In the genomic region with DNA sequence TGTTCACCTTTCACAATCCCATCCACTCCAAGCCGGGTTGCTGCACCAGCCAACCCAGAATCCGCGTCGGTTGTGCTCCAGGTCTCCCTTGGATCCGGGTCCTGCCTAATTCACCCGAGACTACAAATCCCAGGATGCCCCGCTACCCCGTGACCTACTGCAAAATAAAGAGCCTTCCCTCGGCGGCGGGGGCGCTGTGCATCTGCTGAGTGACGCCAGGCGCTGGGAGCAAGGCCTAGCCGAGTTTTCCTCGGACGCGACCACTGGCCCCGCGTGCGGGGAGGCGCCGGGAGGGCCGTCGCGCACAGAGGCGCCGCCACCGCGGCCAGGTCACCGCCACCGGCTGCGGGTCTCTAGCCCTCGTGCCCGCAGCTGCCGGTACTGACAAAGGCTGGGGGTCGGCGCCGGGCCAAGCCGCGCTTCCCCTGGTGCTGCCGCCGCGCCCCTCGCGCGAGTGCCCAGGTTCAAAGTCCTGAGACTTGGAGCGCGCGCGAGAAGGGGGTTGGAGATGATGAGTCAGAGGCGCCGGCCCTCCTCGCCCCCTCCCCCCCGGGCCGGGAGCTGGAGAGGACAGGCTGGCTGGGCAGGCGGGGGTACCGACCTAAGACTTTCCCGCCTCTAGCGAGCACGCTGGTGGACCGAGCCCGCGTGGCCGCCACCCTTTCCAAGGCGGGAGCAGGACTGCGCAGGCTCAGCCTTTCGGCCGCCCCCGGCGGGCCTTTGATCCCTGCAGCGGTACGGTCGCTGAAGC, we compare ENCODE assay signal across 8 mouse cellular contexts. TPM values are rescaled to one million over a fixed set of nuclear protein-coding genes. Genes with fewer than 3 reads are reported as not detected.
A peak's percentile ranks its signal among the peaks of the same experiment; 100 is the strongest.
DNase-seq lines count a peak whose midpoint lies in the region; ATAC-seq and TF ChIP-seq lines count a peak whose summit lies in the region.

No protein-coding gene starts in this region.

- H3K27me3 ChIP-seq in G1E (ENCODE audit: insufficient read depth, low read length), result no peaks in the 10 kb centered on the region
- no peaks in the 10 kb centered on the region for H3K27me3 ChIP-seq in forebrain, embryonic 16.5 days (replicated peaks; ENCODE audit: control insufficient read depth, insufficient read depth, low read length)
- H3K27me3 ChIP-seq in neural tube, embryonic 14.5 days (ENCODE audit: control insufficient read depth, insufficient read depth, low read length), result no peaks in the 10 kb centered on the region
- no peaks in the 10 kb centered on the region for H3K27me3 ChIP-seq in testis, adult 2 months (ENCODE audit: control insufficient read depth, insufficient read depth, low read length)

- H3K9ac ChIP-seq in forebrain, embryonic 16.5 days (replicated peaks; ENCODE audit: low read depth, low read length), result peak overlapping the region; percentile 93
- H3K9ac ChIP-seq in neural tube, embryonic 14.5 days (replicated peaks; ENCODE audit: low read depth, low read length), result peak overlapping the region; percentile 93

- peak; percentile 55 for ATAC-seq in G1E (ENCODE audit: extremely low read depth, insufficient number of reproducible peaks, low FRiP score, poor library complexity, severe bottlenecking)
- ATAC-seq in forebrain, embryonic 16.5 days, result peak; percentile 93
- peak; percentile 92 for ATAC-seq in neural tube, embryonic 14.5 days (ENCODE audit: low read depth)

- H3K4me1 ChIP-seq in G1E (ENCODE audit: insufficient read depth, low read depth, low read length), result peaks cover 83% of the 10 kb centered on the region
- peaks cover 30% of the 10 kb centered on the region for H3K4me1 ChIP-seq in forebrain, embryonic 16.5 days (replicated peaks; ENCODE audit: control insufficient read depth, insufficient read depth, low read length)
- peaks cover 34% of the 10 kb centered on the region for H3K4me1 ChIP-seq in neural tube, embryonic 14.5 days (ENCODE audit: control insufficient read depth, insufficient read depth, low read length)
- H3K4me1 ChIP-seq in testis, adult 2 months (ENCODE audit: control insufficient read depth, insufficient read depth, low read length), result peaks cover 11% of the 10 kb centered on the region

- peak overlapping the region; percentile 97 for H3K27ac ChIP-seq in forebrain, embryonic 16.5 days (ENCODE audit: low read length)
- peak overlapping the region; percentile 99 for H3K27ac ChIP-seq in neural tube, embryonic 14.5 days (ENCODE audit: low read depth, low read length)
- H3K27ac ChIP-seq in testis, adult 2 months (ENCODE audit: control insufficient read depth, insufficient read depth, low read depth, low read length), result peak overlapping the region; percentile 81

- H3K9me3 ChIP-seq in G1E (replicated peaks), result no peaks in the 10 kb centered on the region
- H3K9me3 ChIP-seq in forebrain, embryonic 16.5 days (ENCODE audit: control insufficient read depth, low read length), result no peaks in the 10 kb centered on the region
- H3K9me3 ChIP-seq in neural tube, embryonic 14.5 days (ENCODE audit: control insufficient read depth, low read length), result no peaks in the 10 kb centered on the region

- WGBS in forebrain, embryonic 16.5 days, result under 1% methylated on average over 74 of the region's 74 CpGs
- under 1% methylated on average over 74 of the region's 74 CpGs for WGBS in neural tube, embryonic 14.5 days

- TF ChIP-seq CTCF in G1E (IDR thresholded peaks at IDR 0.05; ENCODE audit: low read depth, low read length), result no peak
- peak; percentile 29; the same call in 1 of the 2 replicates for TF ChIP-seq CTCF in testis, adult 2 months (IDR thresholded peaks at IDR 0.05; ENCODE audit: control insufficient read depth, insufficient read depth, insufficient replicate concordance, low read depth, low read length)

- peak; percentile 45; the same call in 1 of the 2 replicates for TF ChIP-seq POLR2A in testis, adult 2 months (IDR thresholded peaks at IDR 0.05; ENCODE audit: control insufficient read depth, low read depth, low read length)

- peak overlapping the region; percentile 80 for H3K4me3 ChIP-seq in G1E (ENCODE audit: low read depth, low read length)
- H3K4me3 ChIP-seq in forebrain, embryonic 16.5 days (replicated peaks; ENCODE audit: low read length), result peak overlapping the region; percentile 78
- peak overlapping the region; percentile 74 for H3K4me3 ChIP-seq in neural tube, embryonic 14.5 days (ENCODE audit: low read depth, low read length)
- H3K4me3 ChIP-seq in testis, adult 2 months (ENCODE audit: control insufficient read depth, low read depth, low read length), result peak overlapping the region; percentile 82

- DNase-seq in G1E (ENCODE audit: low spot score), result peak; percentile 81
- peak; percentile 98 to 99 for DNase-seq in cerebellum, adult 18-20 months
- peak; percentile 94 to 98 for DNase-seq in heart, postnatal 36 days
- peak; percentile 98 to 99 for DNase-seq in layer of hippocampus, adult 18-20 months (ENCODE audit: low spot score in 2 of 2)
- DNase-seq in lung, adult 18-20 months, result peak; percentile 98

- H3K36me3 ChIP-seq in G1E (replicated peaks), result peaks cover 24% of the 10 kb centered on the region
- H3K36me3 ChIP-seq in forebrain, embryonic 16.5 days (ENCODE audit: control insufficient read depth, insufficient read depth), result no peaks in the 10 kb centered on the region
- no peaks in the 10 kb centered on the region for H3K36me3 ChIP-seq in neural tube, embryonic 14.5 days (ENCODE audit: control insufficient read depth, insufficient read depth, low read length)
- no peaks in the 10 kb centered on the region for H3K36me3 ChIP-seq in testis, adult 2 months (ENCODE audit: control insufficient read depth, insufficient read depth, low read length)

- intact Hi-C loops in heart, postnatal 36 days (cut with DNase I), result loop anchor here (1.0 to 5.0 kb wide), 2 partner anchors 85 to 178 kb away; a partner anchor contains a TSS

- peak overlapping the region; percentile 67 for H3K4me2 ChIP-seq in forebrain, embryonic 16.5 days (ENCODE audit: low read length)
- peak overlapping the region; percentile 66 for H3K4me2 ChIP-seq in neural tube, embryonic 14.5 days (ENCODE audit: low read depth, low read length)

RNA-seq across cellular contexts. Expression of a gene that starts 0.8 kb away (rescaled TPM):
- total RNA-seq in G1E (2014; fragmentation: Nextera tagmentation), result 28.1 and 29.6 TPM in 2 replicates
- total RNA-seq in G1E (2017), result 16.4 and 16.9 TPM in 2 replicates
- polyA plus RNA-seq in G1E (2012), result 83.1 and 97.0 TPM in 2 replicates
- polyA plus RNA-seq in forebrain, embryonic 16.5 days (2015; fragmentation: Nextera tagmentation; extraction: Ambion mirVana), result 28.6 and 32.2 TPM in 2 replicates
- 10 to 100 TPM; 27.8 to 31.7 TPM for total RNA-seq in heart, postnatal 36 days (2021)
- total RNA-seq in layer of hippocampus, adult 18-20 months (2021), result 10 to 100 TPM; 42.3 to 44.2 TPM
- 24.1 and 27.4 TPM in 2 replicates for polyA plus RNA-seq in neural tube, embryonic 14.5 days (2014; fragmentation: Nextera tagmentation; extraction: Ambion mirVana)
- 161 and 174 TPM in 2 replicates for polyA plus RNA-seq in testis, adult 2 months (2012; rRNA removed)

RNA-seq across cellular contexts. Expression of a gene that starts 4.3 kb away (rescaled TPM):
- total RNA-seq in G1E (2014; fragmentation: Nextera tagmentation), result 0.58 and 2.5 TPM in 2 replicates
- total RNA-seq in G1E (2017), result 0.12 and 0.27 TPM in 2 replicates
- polyA plus RNA-seq in G1E (2012), result 0.19 and 0.29 TPM in 2 replicates
- polyA plus RNA-seq in forebrain, embryonic 16.5 days (2015; fragmentation: Nextera tagmentation; extraction: Ambion mirVana), result 0.67 and 0.81 TPM in 2 replicates
- 1 to 10 TPM; 2.1 to 2.3 TPM for total RNA-seq in heart, postnatal 36 days (2021)
- under 1 TPM; 0.63 to 0.92 TPM for total RNA-seq in layer of hippocampus, adult 18-20 months (2021)
- 0.47 and 0.66 TPM in 2 replicates for polyA plus RNA-seq in neural tube, embryonic 14.5 days (2014; fragmentation: Nextera tagmentation; extraction: Ambion mirVana)
- 2.0 and 2.1 TPM in 2 replicates for polyA plus RNA-seq in testis, adult 2 months (2012; rRNA removed)

RNA-seq across cellular contexts. Expression of a gene that starts 22.5 kb away (rescaled TPM):
- not detected in 2 replicates for total RNA-seq in G1E (2014; fragmentation: Nextera tagmentation)
- total RNA-seq in G1E (2017), result 0.16 and 0.23 TPM in 2 replicates
- polyA plus RNA-seq in G1E (2012), result not detected in 2 replicates
- polyA plus RNA-seq in forebrain, embryonic 16.5 days (2015; fragmentation: Nextera tagmentation; extraction: Ambion mirVana), result not detected in 2 replicates
- total RNA-seq in heart, postnatal 36 days (2021), result not detected
- not detected for total RNA-seq in layer of hippocampus, adult 18-20 months (2021)
- polyA plus RNA-seq in neural tube, embryonic 14.5 days (2014; fragmentation: Nextera tagmentation; extraction: Ambion mirVana), result not detected in 2 replicates
- 0.45 and 0.53 TPM in 2 replicates for polyA plus RNA-seq in testis, adult 2 months (2012; rRNA removed)

RNA-seq across cellular contexts. Expression of a gene that starts 35.2 kb away (rescaled TPM):
- total RNA-seq in G1E (2014; fragmentation: Nextera tagmentation), result 33.9 and 37.5 TPM in 2 replicates
- 3.1 and 3.4 TPM in 2 replicates for total RNA-seq in G1E (2017)
- polyA plus RNA-seq in G1E (2012), result 30.3 and 32.2 TPM in 2 replicates
- polyA plus RNA-seq in forebrain, embryonic 16.5 days (2015; fragmentation: Nextera tagmentation; extraction: Ambion mirVana), result 58.5 and 70.4 TPM in 2 replicates
- total RNA-seq in heart, postnatal 36 days (2021), result 10 to 100 TPM; 30.3 to 34.7 TPM
- total RNA-seq in layer of hippocampus, adult 18-20 months (2021), result 10 to 100 TPM; 25.8 to 30.0 TPM
- polyA plus RNA-seq in neural tube, embryonic 14.5 days (2014; fragmentation: Nextera tagmentation; extraction: Ambion mirVana), result 66.5 and 73.8 TPM in 2 replicates
- 5.6 and 6.6 TPM in 2 replicates for polyA plus RNA-seq in testis, adult 2 months (2012; rRNA removed)

Comparison
In these comparisons a context has a peak if more than half of its experiments do, and no peak if none do; other contexts are left out.
1. Peak in every context shown above with its lines: DNase-seq, ATAC-seq, H3K4me3 ChIP-seq and H3K27ac ChIP-seq.